Mouse (Mus musculus): ENCODE results near the gene Ubac1. TPM values are rescaled to one million over a fixed set of nuclear protein-coding genes. Genes with fewer than 3 reads are reported as not detected.

The Ubac1 gene
- polyA plus RNA-seq, 1 experiment from 2014 or later = 86.4 TPM

DNA sequence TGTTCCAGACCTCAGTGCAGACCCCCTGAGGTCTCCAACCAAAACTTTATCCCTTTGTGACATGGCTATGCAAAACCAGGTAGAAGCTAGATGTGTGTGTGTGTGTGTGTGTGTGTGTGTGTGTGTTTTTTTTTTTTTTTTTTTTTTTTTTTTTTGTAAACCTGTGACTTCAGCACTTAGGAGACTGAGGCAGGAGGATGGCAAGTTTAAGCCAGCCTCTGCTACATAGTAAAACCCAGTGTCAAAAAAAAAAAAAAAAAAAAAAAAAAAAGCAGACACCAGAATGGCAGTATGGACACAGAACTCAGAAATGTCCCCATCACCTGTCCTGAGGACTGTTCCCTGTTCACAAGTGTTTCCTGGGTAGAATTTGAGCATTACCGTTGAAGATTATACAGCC, 31.9 kb downstream of the Ubac1 start:
- Histone ChIP-seq H3K27me3 (ENCODE audit: control insufficient read depth, insufficient read depth, low read length) (no peaks in the 10 kb centered on the region), H3K4me3 (ENCODE audit: low read depth, low read length) (no peak overlapping the region), H3K9ac (replicated peaks; ENCODE audit: low read depth, low read length) (no peak overlapping the region), H3K36me3 (ENCODE audit: control insufficient read depth, insufficient read depth, low read length) (no peaks in the 10 kb centered on the region), H3K4me1 (ENCODE audit: control insufficient read depth, insufficient read depth, low read length) (no peaks in the 10 kb centered on the region), H3K27ac (ENCODE audit: low read length) (no peak overlapping the region), H3K9me3 (ENCODE audit: control insufficient read depth, low read depth, low read length) (no peaks in the 10 kb centered on the region), H3K4me2 (replicated peaks; ENCODE audit: low read depth, low read length) (no peak overlapping the region)
- no peak for ATAC-seq (ENCODE audit: insufficient number of reproducible peaks, insufficient read depth, low FRiP score, low read depth)
- 92% methylated on average over 1 of the region's 1 CpGs for WGBS

DNA sequence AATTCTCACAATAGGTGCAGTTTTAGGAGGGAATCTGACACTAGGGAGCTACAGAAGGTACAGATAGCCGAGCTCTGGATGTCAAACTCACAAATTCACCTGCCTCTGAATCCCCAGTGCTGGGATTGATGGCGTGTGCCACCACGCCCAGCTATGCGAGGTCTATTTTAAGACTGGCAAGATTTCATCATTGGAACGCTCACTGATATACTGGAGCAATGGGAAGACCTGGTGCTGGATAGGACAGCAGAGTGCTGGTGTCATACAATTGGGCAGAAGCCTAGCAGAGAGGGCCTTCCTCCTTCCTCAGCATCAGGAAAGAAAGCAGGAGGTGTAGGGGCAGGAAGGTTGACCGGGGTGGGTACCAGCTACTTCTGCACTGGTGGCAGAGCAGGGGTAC, 33.7 kb downstream of the Ubac1 start:
- Histone ChIP-seq H3K36me3 (ENCODE audit: control insufficient read depth, insufficient read depth, low read length) (no peaks in the 10 kb centered on the region), H3K4me2 (replicated peaks; ENCODE audit: low read depth, low read length) (no peak overlapping the region), H3K4me3 (ENCODE audit: low read depth, low read length) (no peak overlapping the region), H3K27ac (ENCODE audit: low read length) (no peak overlapping the region), H3K4me1 (ENCODE audit: control insufficient read depth, insufficient read depth, low read length) (peaks cover 5% of the 10 kb centered on the region; the same call in 1 of the 2 replicates), H3K9me3 (ENCODE audit: control insufficient read depth, low read depth, low read length) (no peaks in the 10 kb centered on the region), H3K9ac (replicated peaks; ENCODE audit: low read depth, low read length) (no peak overlapping the region), H3K27me3 (ENCODE audit: control insufficient read depth, insufficient read depth, low read length) (no peaks in the 10 kb centered on the region)
- WGBS = 83% methylated on average over 6 of the region's 6 CpGs
- ATAC-seq (ENCODE audit: insufficient number of reproducible peaks, insufficient read depth, low FRiP score, low read depth) = no peak

DNA sequence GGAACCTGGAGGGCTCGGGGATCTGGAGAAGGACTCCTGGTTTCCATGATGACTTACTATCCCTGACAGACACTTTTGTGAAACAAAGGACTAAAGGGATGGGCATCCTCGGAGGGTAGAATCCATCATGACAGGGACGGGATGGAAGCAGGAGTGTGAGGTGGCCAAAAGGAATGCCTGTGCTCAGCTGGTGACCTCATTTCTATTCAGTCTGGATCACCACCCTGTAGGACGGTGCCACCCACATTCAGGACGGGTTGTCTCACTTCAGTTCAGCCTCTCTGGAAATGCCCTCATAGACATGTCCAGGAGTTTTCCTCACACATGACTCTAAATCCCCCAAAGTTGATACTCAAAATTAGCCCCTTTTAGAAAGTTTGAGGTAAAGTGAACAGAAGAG, 34.9 kb downstream of the Ubac1 start:
- 69% methylated on average over 5 of the region's 5 CpGs for WGBS
- no peak overlapping the region for H3K27ac ChIP-seq (ENCODE audit: low read length)
- no peak for ATAC-seq (ENCODE audit: insufficient number of reproducible peaks, insufficient read depth, low FRiP score, low read depth)

DNA sequence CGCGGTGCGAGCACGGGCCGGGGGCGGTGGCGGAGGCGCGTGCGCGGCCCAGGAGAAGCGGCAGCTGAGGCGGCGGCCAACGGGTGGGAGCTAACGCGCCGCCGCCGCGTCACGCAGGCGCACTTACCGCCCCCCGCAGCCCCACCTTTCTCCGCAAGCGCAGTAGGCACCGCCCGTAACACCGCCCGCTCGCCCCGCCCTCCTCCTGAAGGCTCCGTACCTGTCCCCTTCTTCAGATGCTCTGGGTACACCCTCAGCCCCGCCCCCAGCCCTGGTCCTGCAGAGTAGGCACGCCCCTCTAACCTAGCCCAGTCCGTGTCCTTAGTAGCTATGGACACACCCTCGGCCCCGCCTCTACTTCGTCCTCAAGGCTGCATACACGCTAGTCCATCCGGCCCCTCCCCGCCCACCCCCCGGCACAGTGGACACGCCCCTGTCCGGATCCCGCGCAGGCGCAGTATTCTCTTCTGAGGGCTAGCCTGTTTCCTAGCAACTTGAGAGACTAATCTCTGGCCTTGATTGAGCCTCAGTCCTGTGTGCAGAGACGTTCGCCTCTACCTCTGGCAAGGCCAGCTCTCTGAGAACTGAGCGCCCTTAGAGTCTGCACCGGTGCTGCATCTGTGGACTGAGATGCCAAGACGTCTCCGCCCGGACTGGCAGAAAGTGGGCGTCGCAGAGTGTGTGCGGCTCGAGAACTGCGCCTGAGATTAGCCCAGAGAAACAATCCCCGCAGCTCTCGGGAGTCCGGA, 38.2 kb downstream of the Ubac1 start, which contains the start of gene Camsap1:
Gene Camsap1 (minus strand): TSS at position 124 of the 749 bp plus-strand sequence.
- Histone ChIP-seq H3K4me3 (ENCODE audit: low read depth, low read length) (peak within 1 kb of the TSS; percentile 93), H3K36me3 (ENCODE audit: control insufficient read depth, insufficient read depth, low read length) (no peaks in the 10 kb centered on the region), H3K27me3 (ENCODE audit: control insufficient read depth, insufficient read depth, low read length) (no peaks in the 10 kb centered on the region), H3K9me3 (ENCODE audit: control insufficient read depth, low read depth, low read length) (no peaks in the 10 kb centered on the region), H3K4me2 (replicated peaks; ENCODE audit: low read depth, low read length) (peak within 1 kb of the TSS; percentile 88), H3K4me1 (ENCODE audit: control insufficient read depth, insufficient read depth, low read length) (peaks cover 30% of the 10 kb centered on the region), H3K27ac (ENCODE audit: low read length) (peak within 1 kb of the TSS; percentile 77), H3K9ac (replicated peaks; ENCODE audit: low read depth, low read length) (peak within 1 kb of the TSS; percentile 97)
- ATAC-seq (ENCODE audit: insufficient number of reproducible peaks, insufficient read depth, low FRiP score, low read depth) = peak; percentile 100
- under 1% methylated on average over 61 of the region's 64 CpGs for WGBS

More for the DNA sequence above, 34.9 kb downstream of the Ubac1 start:
- Histone ChIP-seq H3K4me2 (replicated peaks; ENCODE audit: low read depth, low read length) (no peak overlapping the region), H3K27me3 (ENCODE audit: control insufficient read depth, insufficient read depth, low read length) (no peaks in the 10 kb centered on the region), H3K36me3 (ENCODE audit: control insufficient read depth, insufficient read depth, low read length) (no peaks in the 10 kb centered on the region), H3K4me3 (ENCODE audit: low read depth, low read length) (no peak overlapping the region), H3K9ac (replicated peaks; ENCODE audit: low read depth, low read length) (no peak overlapping the region), H3K9me3 (ENCODE audit: control insufficient read depth, low read depth, low read length) (no peaks in the 10 kb centered on the region), H3K4me1 (ENCODE audit: control insufficient read depth, insufficient read depth, low read length) (peaks cover 7% of the 10 kb centered on the region)

DNA sequence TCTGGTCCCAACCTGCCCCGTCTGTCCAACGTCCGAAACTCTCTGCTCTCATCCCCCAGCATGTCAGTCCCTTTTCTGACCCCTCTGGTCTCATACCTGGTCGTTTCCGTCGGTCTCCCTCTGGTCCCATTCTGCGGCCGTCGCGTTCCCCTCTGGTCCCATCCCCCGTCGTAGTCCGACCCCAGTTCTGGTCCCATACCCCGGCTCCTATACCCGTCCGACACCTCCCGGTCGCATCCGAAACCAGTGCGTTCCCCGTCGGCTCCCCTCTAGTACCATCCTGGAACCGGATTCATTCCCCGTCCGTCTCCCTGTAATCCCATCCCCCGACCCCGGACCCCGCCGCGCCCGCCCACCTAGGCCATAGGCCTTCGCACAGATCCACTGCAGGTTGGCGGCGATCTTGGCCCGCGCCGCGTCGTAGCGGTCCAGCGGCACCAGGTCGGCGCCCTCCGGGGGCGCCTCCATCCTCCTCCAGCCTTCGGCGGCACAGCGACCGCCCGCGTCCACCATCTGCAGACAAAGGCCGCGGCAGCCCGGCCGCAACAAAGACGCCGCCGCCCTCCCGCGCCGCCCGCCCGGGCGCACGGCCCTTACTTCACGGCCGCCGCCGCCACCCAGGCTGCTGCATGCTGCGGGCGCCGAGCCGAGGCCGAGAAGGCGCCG, 39.0 kb downstream of the Ubac1 start:
- Histone ChIP-seq H3K4me1 (ENCODE audit: control insufficient read depth, insufficient read depth, low read length) (peaks cover 30% of the 10 kb centered on the region), H3K4me2 (replicated peaks; ENCODE audit: low read depth, low read length) (peak overlapping the region; percentile 88), H3K4me3 (ENCODE audit: low read depth, low read length) (peak overlapping the region; percentile 93), H3K9me3 (ENCODE audit: control insufficient read depth, low read depth, low read length) (no peaks in the 10 kb centered on the region), H3K27me3 (ENCODE audit: control insufficient read depth, insufficient read depth, low read length) (no peaks in the 10 kb centered on the region), H3K36me3 (ENCODE audit: control insufficient read depth, insufficient read depth, low read length) (no peaks in the 10 kb centered on the region), H3K27ac (ENCODE audit: low read length) (peak overlapping the region; percentile 77), H3K9ac (replicated peaks; ENCODE audit: low read depth, low read length) (peak overlapping the region; percentile 97)
- peak; percentile 3 for ATAC-seq (ENCODE audit: insufficient number of reproducible peaks, insufficient read depth, low FRiP score, low read depth)
- under 1% methylated on average over 73 of the region's 76 CpGs for WGBS

DNA sequence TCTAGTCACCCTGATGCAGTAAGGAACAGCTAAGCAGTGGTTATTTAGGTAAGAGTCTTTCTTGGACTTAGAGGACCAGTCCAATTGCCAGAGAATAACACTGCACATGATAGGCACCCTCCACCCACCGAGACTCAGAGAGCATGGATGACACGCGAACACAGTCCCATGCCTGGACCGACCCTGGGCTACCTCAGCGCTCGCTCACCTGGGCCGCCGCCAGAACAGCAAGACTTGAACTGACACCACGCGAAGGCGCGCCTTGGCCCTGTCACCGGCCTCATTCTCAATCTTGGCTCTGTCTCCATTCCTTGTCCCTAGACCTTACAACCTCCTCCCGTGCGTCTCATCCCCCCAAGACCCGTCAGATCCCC, 39.5 kb downstream of the Ubac1 start:
- Histone ChIP-seq H3K27me3 (ENCODE audit: control insufficient read depth, insufficient read depth, low read length) (no peaks in the 10 kb centered on the region), H3K4me3 (ENCODE audit: low read depth, low read length) (peak overlapping the region; percentile 93), H3K9me3 (ENCODE audit: control insufficient read depth, low read depth, low read length) (no peaks in the 10 kb centered on the region), H3K36me3 (ENCODE audit: control insufficient read depth, insufficient read depth, low read length) (no peaks in the 10 kb centered on the region), H3K9ac (replicated peaks; ENCODE audit: low read depth, low read length) (peak overlapping the region; percentile 97), H3K4me2 (replicated peaks; ENCODE audit: low read depth, low read length) (peak overlapping the region; percentile 88), H3K27ac (ENCODE audit: low read length) (peak overlapping the region; percentile 77; the same call in 1 of the 2 replicates), H3K4me1 (ENCODE audit: control insufficient read depth, insufficient read depth, low read length) (peaks cover 30% of the 10 kb centered on the region)
- WGBS = 3% methylated on average over 16 of the region's 16 CpGs
- ATAC-seq (ENCODE audit: insufficient number of reproducible peaks, insufficient read depth, low FRiP score, low read depth) = no peak

DNA sequence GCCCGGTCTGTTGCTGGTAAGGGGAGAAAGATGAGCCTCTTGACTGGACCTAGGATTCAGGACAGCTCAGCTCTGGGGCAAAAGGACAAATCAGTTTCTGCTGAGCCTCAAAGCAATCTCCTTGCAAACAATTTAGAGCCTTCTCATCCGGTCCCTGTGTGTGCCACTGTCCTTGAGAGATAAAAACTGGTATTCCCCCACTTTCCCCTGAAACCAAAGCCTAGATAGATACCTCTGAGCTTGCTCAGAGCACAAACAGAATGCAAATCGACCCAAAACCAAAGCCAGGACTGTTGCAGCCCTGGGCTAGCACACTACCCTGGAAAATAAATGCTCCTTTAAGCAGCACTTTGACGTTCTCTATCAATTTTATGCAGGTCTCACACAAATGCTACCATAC, 42.5 kb downstream of the Ubac1 start:
- no peak overlapping the region for H3K27ac ChIP-seq (ENCODE audit: low read length)
- no peaks in the 10 kb centered on the region; the same call in 1 of the 2 replicates for H3K36me3 ChIP-seq (ENCODE audit: control insufficient read depth, insufficient read depth, low read length)
- 79% methylated on average over 4 of the region's 4 CpGs for WGBS
- H3K9me3 ChIP-seq (ENCODE audit: control insufficient read depth, low read depth, low read length) = no peaks in the 10 kb centered on the region
- ATAC-seq (ENCODE audit: insufficient number of reproducible peaks, insufficient read depth, low FRiP score, low read depth) = no peak
- H3K4me2 ChIP-seq (replicated peaks; ENCODE audit: low read depth, low read length) = no peak overlapping the region
- H3K9ac ChIP-seq (replicated peaks; ENCODE audit: low read depth, low read length) = no peak overlapping the region
- no peak overlapping the region for H3K4me3 ChIP-seq (ENCODE audit: low read depth, low read length)
- H3K4me1 ChIP-seq (ENCODE audit: control insufficient read depth, insufficient read depth, low read length) = peaks cover 28% of the 10 kb centered on the region
- H3K27me3 ChIP-seq (ENCODE audit: control insufficient read depth, insufficient read depth, low read length) = no peaks in the 10 kb centered on the region

DNA sequence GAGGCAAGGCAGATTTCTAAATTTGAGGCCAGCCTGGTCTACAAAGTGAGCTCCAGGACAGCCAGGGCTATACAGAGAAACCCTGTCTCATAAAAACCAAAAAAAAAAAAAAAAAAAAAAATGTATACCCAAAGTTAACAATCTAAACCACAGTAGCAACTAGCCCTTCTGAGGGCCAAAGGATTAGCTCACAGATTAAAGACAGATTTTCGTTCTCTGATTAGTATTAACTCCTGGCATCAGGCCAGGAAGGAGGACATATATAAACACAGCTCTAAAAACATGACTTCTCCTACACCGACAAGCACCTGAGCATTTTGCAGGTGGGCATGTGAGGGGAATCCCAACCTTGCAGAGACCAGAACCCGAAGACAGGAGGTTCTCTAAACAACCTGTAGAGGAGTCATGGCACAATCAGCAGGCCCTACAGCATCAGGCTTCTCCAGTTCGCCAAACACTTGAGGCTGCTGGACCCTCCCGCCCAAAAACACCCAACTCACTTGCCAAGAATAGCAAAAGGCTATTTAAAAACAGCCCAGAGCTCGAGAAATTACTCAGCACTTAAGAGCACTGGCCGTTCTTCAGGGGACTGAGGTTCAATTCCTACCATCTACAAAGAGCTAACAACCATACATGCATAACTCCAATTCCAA, 43.8 kb downstream of the Ubac1 start:
- 66% methylated on average over 7 of the region's 7 CpGs for WGBS
- H3K27me3 ChIP-seq (ENCODE audit: control insufficient read depth, insufficient read depth, low read length) = no peaks in the 10 kb centered on the region
- no peak overlapping the region for H3K27ac ChIP-seq (ENCODE audit: low read length)
- no peak overlapping the region for H3K4me2 ChIP-seq (replicated peaks; ENCODE audit: low read depth, low read length)
- H3K36me3 ChIP-seq (ENCODE audit: control insufficient read depth, insufficient read depth, low read length) = peaks cover 2% of the 10 kb centered on the region; the same call in 1 of the 2 replicates
- no peaks in the 10 kb centered on the region for H3K9me3 ChIP-seq (ENCODE audit: control insufficient read depth, low read depth, low read length)
- no peak overlapping the region for H3K9ac ChIP-seq (replicated peaks; ENCODE audit: low read depth, low read length)
- no peak overlapping the region for H3K4me3 ChIP-seq (ENCODE audit: low read depth, low read length)
- ATAC-seq (ENCODE audit: insufficient number of reproducible peaks, insufficient read depth, low FRiP score, low read depth) = no peak
- peaks cover 25% of the 10 kb centered on the region for H3K4me1 ChIP-seq (ENCODE audit: control insufficient read depth, insufficient read depth, low read length)
